Mouse (Mus musculus) kidney, adult 18-20 months (tissue): ENCODE measurements around the gene Irs1.

Source experiments
- DNase-seq: peaks from one replicate; pipeline ENCODE4 v3.0.0; 2021

Irs1 gene

DNA sequence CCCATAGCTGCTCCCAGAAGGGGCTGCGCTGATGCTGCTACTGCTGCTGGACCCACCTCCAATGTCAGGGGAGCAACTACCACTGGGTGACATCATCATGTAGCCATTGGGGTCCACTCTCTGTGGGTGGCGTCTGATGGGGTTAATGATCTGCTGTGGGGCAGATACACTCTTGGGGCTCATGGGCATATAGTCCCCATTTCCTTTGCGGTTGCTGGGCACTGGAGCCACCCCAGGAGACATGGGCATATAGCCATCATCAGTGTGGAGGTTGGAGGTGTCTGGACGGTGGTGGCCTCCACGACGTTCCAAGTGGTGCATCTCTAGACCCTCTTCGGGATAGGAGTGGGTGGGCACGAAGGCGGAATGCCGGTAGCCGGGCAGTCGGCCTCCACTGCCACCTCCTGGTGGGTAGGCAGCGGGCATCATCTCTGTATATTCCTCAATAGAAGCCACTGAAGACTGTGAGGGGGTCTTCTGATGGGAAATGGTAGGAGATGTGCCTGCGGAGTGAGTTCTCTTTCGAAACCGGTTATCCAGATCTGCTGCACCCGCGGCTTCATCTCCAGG is 2.7 kb downstream of the Irs1 start:
- DNase-seq = no peak

- no peak for DNase-seq
These were observed 3.4 kb downstream of the Irs1 start for GRCm38 (mm10) chr1:82287776-82288325.

DNA sequence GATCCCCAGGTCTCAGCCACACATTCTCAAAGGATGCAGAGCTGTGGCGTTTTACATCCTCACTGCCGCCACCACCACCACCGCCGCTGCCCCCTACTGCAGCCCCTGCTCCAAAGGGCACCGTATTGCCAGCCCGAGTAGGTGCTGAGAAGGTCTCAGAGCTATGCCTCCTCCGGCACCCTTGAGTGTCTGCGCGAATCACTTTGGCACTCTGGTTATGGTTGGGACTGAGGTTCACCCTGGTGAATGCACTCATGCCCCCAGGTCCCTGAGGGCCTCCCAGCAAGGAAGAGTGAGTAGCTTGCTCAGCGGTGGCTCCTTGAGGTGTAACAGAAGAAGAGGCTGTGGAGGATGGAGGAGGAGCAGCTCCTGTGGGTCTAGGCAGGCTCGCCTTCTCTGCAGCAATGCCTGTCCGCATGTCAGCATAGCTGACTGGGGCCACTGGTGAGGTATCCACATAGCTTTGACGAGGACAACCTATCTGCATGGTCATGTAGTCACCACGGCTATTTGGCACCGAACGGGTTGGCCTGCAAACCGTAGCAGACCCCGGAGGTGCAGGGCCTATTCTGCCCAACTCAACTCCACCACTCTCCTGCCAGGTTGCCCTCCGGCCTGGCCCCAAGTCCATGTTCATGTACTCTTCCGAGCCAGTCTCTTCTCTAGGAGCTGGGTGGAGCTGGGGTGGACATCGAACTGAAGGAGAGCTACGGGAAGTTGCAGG is 4.0 kb downstream of the Irs1 start:
- peak; percentile 28 for DNase-seq

- DNase-seq = peak; percentile 18
These were observed 4.8 kb downstream of the Irs1 start for GRCm38 (mm10) chr1:82286190-82287051.

DNA sequence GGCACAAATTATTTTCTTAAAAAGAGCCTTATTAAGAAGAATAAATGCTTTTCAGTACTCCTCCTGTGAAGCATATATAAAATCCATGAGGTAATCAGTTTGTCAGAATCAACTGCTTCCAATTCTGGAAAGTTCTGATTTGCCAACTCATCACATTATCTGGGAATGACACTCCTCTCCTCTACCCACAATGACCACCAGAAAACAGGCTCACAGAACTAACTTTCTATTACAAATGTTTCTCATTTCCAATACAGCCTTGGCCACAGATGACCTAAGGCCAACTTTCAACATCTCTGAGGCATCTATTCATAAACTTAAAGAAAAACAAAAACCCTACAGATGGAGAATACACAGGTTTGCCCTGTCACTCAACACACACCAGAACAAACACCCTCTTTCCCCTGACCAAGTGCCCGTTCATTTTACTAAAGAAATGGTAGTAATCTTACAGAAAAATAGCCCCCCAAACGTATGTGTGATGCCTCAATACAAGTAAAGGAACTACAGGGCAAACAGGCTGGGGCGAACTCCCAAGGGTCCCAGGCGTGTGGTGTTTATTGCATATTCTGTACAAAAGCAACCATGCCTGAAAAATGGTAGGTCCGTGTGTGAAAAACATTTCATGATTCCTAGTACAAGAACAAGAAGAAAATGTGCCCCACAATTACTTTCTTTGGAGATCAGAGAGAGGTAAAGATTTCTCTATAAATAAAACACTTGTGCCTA is 5.6 kb downstream of the Irs1 start:
- DNase-seq = no peak

DNA sequence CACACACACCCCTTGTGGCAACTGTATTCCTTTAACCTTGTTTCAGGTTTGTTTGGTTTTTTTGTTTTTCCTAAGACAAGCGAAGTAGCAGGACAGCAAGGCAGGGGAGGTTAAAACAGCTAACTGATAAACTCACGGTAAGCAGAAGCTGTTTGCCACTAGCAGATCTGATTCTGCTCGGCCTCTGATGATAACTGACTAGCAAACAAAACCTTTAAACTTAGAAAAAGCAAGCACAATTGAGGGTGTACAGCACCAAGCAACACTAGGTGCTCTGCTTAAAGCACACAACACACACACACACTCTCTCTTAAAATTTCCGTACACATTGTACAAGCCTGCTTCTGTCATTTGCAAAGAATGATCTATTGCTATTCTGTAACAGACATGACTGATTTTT is 6.8 kb downstream of the Irs1 start:
- no peak for DNase-seq

- DNase-seq = peak; percentile 43
These were observed 7.3 kb downstream of the Irs1 start for GRCm38 (mm10) chr1:82283901-82284301.

- peak; percentile 89 for DNase-seq
These were observed 8.1 kb downstream of the Irs1 start for GRCm38 (mm10) chr1:82282992-82283611.

GRCm38 (mm10) chr1:82281823-82282222 is 9.4 kb downstream of the Irs1 start:
- no peak for DNase-seq

DNA sequence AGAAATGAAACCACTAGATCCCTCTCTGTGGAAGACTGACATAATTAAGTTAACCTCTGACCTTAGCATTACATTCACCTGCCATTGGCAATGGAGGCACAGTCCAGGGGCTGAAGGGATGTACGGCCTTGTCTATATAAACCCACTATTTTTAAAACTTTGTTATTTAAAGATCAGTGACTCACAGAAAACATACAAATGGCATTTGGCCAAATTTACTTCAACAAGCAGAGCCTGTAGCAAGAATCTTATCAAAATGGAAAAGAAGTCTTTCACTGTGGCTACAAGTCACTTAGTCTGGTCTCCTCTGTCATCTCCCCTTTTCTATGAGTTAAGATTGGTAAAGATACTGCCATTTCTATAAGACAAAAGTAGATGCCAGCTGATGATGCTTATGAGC is 11.4 kb downstream of the Irs1 start:
- DNase-seq = no peak

DNA sequence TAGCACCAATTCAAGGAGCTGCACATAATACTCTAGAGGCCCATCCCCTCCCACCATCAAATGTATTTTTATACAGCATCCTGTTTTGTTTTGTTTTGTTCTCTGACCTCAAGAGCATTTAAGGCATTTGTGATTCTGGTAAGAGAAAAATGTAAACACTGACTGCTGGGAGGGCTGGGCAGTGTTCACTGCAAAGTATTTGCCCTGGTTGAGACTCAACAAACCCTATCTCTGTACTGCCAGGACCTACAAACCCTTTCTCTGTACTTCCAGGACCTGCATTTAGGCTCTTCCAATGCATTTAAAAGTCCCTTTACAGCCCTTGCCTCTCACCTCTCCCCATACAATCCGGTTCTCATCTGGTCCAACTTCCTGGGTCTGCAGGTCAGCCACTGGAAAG is 16.9 kb downstream of the Irs1 start:
- DNase-seq = no peak

DNA sequence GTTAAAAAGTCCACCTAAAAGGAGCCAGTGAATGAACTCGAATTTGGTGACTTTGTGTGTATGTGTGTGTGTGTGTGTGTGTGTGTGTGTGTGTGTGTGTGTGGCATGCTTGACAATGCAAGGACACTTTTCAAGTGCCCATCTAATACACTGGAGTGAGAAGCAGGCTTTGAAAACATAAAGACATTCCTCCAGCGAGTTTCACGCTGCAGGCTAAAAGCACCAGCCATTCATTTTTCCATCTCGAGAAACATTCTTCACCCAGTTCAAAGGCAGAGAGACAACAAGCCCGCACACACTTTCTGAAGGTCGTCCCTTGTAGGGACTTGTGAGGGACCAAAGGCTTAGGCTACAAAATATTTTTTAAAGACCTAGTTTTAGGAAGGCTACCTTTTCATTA is 17.7 kb downstream of the Irs1 start:
- DNase-seq = no peak

- DNase-seq = no peak
These were observed 19.0 kb downstream of the Irs1 start for GRCm38 (mm10) chr1:82272231-82272630.

DNA sequence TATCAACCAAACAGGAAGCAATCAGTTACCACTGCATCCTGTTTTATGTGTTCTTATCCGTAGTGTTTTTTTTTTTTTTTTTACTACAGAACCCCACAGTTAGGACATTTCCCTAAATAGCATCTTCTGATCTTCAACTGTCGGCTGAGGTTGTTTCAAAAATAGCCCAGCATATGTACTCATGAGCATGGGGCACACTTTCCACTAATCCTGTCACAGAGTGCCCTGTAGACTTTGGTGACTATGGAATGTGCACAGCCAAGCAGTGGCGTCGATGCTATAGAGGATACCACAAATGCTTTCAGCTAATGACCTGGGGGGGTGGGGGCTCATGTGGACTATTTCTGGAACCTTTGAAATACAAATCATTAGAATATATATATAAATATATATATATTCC is 23.7 kb downstream of the Irs1 start:
- no peak for DNase-seq

DNA sequence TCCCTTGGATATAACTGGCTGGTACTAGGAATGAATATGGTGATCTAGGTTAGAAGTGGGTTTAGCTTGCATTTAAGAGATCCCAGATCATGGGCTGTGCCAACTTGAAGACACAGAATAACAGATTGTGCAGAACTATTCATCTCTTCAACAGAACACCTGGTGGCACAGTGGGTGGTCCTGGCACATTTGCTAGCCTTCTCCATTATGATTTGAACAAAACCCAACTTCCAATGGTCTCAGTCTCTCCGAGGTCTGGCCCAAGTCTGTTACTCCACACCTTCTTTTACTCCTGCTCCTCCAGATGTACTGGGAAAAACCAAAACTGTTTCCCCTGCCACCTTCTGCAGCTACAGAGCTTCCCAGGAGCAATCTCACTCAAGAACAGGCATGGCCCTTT is 28.9 kb downstream of the Irs1 start:
- DNase-seq = no peak

- no peak for DNase-seq
These were observed 29.6 kb downstream of the Irs1 start for GRCm38 (mm10) chr1:82261638-82262037.

DNA sequence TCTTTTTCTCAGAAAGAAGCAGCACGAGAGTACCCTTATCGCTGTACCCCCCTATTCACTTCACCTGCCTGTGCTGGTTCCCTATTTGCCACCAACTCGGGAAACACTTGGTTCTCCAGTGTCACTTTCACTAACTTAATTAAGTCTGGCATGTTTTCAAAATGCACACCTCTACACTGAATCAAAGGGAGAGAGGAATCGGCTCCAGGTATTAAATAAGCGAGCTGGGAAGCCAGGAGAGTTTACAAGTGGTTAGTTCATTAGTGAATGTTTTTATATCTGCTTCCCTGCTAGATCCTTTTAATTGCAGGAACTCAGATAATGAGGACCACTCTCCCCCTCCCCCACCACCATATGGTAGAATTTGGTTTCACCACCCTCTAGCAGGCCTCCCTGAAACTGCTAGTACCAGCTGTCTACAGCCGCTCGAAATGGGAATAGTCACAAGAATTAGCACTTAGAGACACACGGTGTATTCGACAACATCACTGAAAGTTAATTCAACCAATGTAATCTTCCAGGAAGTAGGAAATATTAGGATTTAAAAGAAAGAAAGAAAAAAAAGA is 30.1 kb downstream of the Irs1 start:
- DNase-seq = no peak

- DNase-seq = no peak
These were observed 31.2 kb downstream of the Irs1 start for GRCm38 (mm10) chr1:82260055-82260454.

DNA sequence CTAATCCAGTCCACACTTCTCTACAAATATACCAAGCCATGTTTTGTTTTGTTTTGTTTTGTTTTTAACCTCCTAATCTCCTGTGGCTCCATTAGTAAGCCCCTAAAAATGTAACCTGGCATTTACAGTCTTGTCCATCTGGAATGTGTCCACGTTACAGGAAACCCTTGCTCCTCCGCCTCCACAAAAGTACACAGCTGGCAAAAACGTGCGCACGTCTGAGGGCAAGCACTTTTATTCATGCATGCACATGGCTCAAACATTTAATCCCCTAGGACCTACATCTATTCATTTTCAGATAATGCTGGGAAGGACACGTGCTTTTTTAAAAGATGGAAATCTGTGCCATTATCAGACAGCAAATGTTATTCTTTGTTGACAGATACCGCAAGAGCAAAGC is 32.9 kb downstream of the Irs1 start:
- DNase-seq = no peak

DNA sequence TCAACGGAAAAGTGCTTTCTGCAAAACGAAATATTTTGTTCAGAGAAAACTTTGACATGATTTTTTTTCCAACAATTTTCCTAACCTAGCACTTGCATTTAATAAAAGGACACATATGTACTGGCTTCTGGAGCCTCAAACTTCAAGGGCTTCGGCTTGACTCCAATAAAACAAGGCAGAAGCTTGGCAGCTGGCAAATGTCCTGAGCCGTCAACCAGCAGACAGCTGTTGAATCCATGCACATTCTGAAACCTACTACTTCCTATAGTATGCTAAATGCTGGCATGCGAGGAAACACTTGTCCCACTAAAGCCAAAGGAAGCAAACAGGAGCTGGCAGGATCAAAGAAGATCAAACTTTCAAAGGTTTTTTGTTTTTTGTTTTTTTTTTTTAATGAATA is 33.8 kb downstream of the Irs1 start:
- DNase-seq = no peak

- no peak for DNase-seq
These were observed 37.3 kb downstream of the Irs1 start for GRCm38 (mm10) chr1:82253789-82254445.
